Mouse (Mus musculus): ENCODE results near the gene Cux1.

GRCm38 (mm10) chr5:136212716-136213115, 354.6 kb downstream of the Cux1 start:
- no peak for TF ChIP-seq GATA1 (IDR thresholded peaks at IDR 0.05; ENCODE audit: borderline replicate concordance, low read length)
- no peak for TF ChIP-seq FLI1 (IDR thresholded peaks at IDR 0.05; ENCODE audit: low read length)
